Mouse (Mus musculus): ENCODE measurements around the gene Clcf1. TPM values are rescaled to one million over a fixed set of nuclear protein-coding genes. Genes with fewer than 3 reads are reported as not detected.

Gene Clcf1
- polyA plus RNA-seq (2012; rRNA removed), result 0.97 and 1.0 TPM in 2 replicates

DNA sequence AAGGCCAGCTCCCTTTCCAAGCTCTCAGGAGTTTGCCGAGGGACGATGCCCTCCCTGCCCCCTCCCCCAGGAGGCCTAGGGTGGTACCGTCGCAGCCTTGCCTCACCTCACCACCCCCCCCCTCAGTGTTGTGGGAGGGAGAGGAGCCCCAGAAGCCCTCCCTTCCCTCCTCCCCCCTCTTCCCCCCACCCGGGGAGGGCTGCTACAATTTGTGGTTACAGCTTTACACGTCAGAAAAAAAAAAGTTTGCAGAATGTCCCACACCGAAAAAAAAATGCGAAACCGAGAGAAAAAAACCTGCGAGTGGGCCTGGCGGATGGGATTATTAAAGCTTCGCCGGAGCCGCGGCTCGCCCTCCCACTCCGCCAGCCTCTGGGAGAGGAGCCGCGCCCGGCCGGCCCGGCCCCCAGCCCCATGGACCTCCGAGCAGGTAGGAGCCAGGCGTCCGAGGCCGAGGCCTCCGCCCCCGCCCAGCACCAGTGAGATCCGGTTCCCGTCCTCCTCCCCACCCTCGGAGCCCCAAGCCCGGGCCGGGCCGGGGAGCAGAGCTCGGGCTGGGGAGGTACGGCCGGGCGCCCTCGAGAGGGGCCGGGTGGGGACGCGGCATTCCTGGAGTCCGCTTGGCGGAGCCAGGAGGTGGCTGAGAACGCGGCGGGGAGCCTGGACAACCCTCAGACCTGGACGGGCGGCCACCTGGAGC, at the start of gene Clcf1, which contains the start of gene AC109138.7:
TSS of gene Clcf1 (plus strand) at position 168 of the 700 bp plus-strand sequence.
TSS of gene AC109138.7 (plus strand) at position 287 of the 700 bp plus-strand sequence.

GRCm38 (mm10) chr19:4175368-4175947, 38.6 kb upstream of the Clcf1 start, which contains the start of gene Carns1:
Gene Carns1 (minus strand): TSS chr19:4175479.

DNA sequence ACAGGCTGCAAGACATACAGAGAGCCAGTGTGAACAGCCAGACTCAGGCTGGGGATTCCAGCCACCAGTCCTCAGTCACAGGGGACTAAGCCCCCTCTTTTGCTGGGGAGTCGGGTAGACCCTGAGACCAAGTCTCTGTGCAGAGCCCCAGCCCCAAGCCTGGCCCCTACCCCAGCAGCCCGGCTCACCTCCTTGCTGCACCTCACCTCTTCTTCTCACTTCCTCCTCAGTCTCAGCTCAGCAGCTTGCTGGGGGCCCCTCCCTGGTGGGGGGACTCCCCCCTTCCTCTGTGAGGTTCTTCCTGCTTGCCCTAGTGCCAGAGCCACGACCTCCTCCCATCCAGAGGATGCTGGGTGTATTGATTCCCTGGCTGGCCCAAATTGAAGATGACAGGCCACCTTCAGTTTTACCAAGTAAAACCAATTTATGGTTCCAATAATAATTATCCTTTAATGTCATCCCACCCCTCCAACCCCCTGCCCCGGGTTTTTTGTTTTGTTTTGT, 23.2 kb upstream of the Clcf1 start, which contains the start of gene Tbc1d10c:
TSS of gene Tbc1d10c (minus strand) at position 454 of the 504 bp plus-strand sequence.

GRCm38 (mm10) chr19:4191528-4192250, 22.3 kb upstream of the Clcf1 start, which contains the start of gene Ppp1ca:
Gene Ppp1ca (plus strand): TSS chr19:4192065.

GRCm38 (mm10) chr19:4201291-4201909, 12.6 kb upstream of the Clcf1 start, which contains the start of gene Rad9a:
Gene Rad9a (minus strand): TSS chr19:4201662.

DNA sequence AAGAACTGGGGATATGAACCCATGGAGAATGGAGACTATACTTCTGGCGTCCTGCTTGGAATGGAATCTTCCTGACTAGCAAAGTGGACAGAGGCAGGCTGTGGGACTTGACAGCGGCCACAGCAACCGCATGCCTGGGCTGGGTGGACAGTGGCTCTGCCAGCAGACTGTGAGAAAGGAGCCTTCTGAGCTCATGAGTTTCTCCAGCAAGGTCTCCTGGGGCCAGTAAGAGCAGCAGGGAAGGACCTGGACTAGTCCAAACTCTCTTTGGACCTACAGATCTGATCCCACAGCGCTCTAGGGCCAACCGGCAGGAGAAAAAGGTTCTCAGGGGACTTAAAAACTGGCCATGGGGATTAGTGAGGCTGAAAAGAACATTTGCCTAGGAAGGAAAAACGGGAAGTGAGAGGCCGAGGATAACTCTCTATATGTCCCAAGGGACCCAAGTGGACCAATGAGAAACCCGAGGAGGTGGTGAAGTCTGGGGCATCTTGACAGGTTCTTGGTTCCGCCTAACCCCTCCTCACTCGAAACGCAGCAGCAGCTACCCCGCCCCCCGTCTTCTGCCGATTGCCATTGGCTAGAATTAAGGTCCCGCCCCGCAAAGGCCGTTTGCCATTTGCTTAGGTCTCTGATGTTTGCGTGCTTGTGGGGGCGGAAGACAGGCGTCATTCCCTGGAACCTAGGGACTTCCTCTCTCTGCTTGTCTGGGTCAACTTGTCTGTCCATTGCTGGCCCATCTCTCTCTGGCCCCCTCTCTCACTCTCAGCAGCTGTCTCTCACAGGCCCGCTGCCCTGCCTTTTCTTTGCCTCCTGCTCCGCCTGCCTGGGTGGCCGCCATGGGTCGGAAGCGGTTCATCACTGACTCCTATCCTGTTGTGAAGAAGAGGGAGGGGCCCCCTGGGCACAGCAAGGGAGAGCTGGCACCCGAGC, 17.5 kb downstream of the Clcf1 start, which contains the start of gene Pold4:
TSS of gene Pold4 (plus strand) at position 647 of the 933 bp plus-strand sequence.

DNA sequence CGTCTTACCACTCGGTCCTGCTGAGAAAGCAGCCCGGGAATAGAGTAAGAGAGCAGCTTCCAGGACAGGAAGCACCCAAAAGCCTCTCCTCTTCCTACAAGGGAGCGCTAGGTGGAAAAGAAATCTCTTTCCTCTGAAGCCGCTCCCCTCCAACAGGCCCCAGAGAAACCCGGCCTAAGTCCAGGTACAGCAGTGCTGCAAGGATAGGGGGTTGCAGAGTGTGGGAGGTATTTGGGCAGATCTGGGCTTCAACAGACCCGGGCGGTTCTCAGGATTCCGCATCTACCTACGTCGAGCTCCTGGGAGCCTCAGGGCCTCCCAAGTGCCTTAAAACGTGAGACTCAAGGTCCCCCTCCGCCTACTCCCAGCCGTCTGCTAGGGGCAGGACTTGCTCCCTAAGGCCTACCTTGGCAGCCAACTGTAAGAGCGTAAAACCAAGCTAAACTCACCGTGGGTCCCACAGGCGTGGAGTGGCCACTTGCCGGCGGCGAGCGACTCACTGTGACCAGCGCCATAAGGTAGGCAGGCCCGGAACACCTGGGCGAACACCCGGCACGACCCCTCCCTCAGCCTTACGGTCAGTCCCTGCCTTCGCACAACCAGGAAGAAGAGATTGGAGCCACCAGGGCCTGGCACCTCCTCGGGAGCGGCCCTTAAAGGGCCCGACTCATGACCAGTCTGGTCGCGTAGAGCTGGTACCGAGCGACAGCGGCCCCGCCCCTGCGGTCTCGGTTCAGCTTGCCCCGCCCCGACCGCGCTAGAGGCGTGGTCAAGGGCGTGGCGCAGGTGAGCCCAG, 54.7 kb downstream of the Clcf1 start, which contains the start of gene Ssh3:
TSS of gene Ssh3 (minus strand) at position 615 of the 796 bp plus-strand sequence.

Other genes with a start within 250 kb of the Clcf1 start
- gene Aldh3b2, start 241.9 kb upstream of the Clcf1 start, polyA plus RNA-seq (2012; rRNA removed), result 0.29 and 0.64 TPM in 2 replicates
- gene Acy3, start 227.7 kb upstream of the Clcf1 start, polyA plus RNA-seq (2012; rRNA removed), result 8.6 and 11.4 TPM in 2 replicates
- 0.29 and 0.55 TPM in 2 replicates for gene Tbx10, start 221.5 kb upstream of the Clcf1 start, polyA plus RNA-seq (2012; rRNA removed)
- 2.0 and 3.6 TPM in 2 replicates for gene Nudt8, start 213.7 kb upstream of the Clcf1 start, polyA plus RNA-seq (2012; rRNA removed)
- gene Gm49405, start 213.6 kb upstream of the Clcf1 start, polyA plus RNA-seq (2012; rRNA removed), result 0.59 and 0.60 TPM in 2 replicates
- 1.4 and 1.5 TPM in 2 replicates for gene Doc2g, start 210.9 kb upstream of the Clcf1 start, polyA plus RNA-seq (2012; rRNA removed)
- gene Ndufv1, start 201.4 kb upstream of the Clcf1 start, polyA plus RNA-seq (2012; rRNA removed), result 79.3 and 86.8 TPM in 2 replicates
- gene Gstp1, start 176.3 kb upstream of the Clcf1 start, polyA plus RNA-seq (2012; rRNA removed), result 225 and 279 TPM in 2 replicates
- gene Gstp2, start 168.2 kb upstream of the Clcf1 start, polyA plus RNA-seq (2012; rRNA removed), result 6.6 and 8.4 TPM in 2 replicates
- 54.9 and 71.8 TPM in 2 replicates for gene Gstp3, start 154.7 kb upstream of the Clcf1 start, polyA plus RNA-seq (2012; rRNA removed)
- gene Cabp2, start 132.7 kb upstream of the Clcf1 start, polyA plus RNA-seq (2012; rRNA removed), result 0.23 and 0.25 TPM in 2 replicates
- gene Cdk2ap2, start 117.1 kb upstream of the Clcf1 start, polyA plus RNA-seq (2012; rRNA removed), result 46.8 and 54.8 TPM in 2 replicates
- 5.4 and 6.1 TPM in 2 replicates for gene Pitpnm1, start 114.2 kb upstream of the Clcf1 start, polyA plus RNA-seq (2012; rRNA removed)
- 36.6 and 38.9 TPM in 2 replicates for gene Aip, start 88.4 kb upstream of the Clcf1 start, polyA plus RNA-seq (2012; rRNA removed)
- gene Gpr152, start 74.5 kb upstream of the Clcf1 start, polyA plus RNA-seq (2012; rRNA removed), result not detected in 2 replicates
- gene Cabp4, start 70.2 kb upstream of the Clcf1 start, polyA plus RNA-seq (2012; rRNA removed), result 0.08 and 0.10 TPM in 2 replicates
- gene Coro1b, start 65.6 kb upstream of the Clcf1 start, polyA plus RNA-seq (2012; rRNA removed), result 50.4 and 60.2 TPM in 2 replicates
- gene Ptprcap, start 60.6 kb upstream of the Clcf1 start, polyA plus RNA-seq (2012; rRNA removed), result 12.2 and 12.5 TPM in 2 replicates
- 16.1 and 20.9 TPM in 2 replicates for gene Rps6kb2, start 50.9 kb upstream of the Clcf1 start, polyA plus RNA-seq (2012; rRNA removed)
- 0.32 and 0.41 TPM in 2 replicates for gene Carns1, start 38.8 kb upstream of the Clcf1 start, polyA plus RNA-seq (2012; rRNA removed)
- gene Tbc1d10c, start 23.0 kb upstream of the Clcf1 start, polyA plus RNA-seq (2012; rRNA removed), result 2.6 and 3.0 TPM in 2 replicates
- gene Ppp1ca, start 22.2 kb upstream of the Clcf1 start, polyA plus RNA-seq (2012; rRNA removed), result 200 and 246 TPM in 2 replicates
- 18.8 and 20.8 TPM in 2 replicates for gene Rad9a, start 12.6 kb upstream of the Clcf1 start, polyA plus RNA-seq (2012; rRNA removed)
- gene AC109138.7, start 119 bp downstream of the Clcf1 start, polyA plus RNA-seq (2012; rRNA removed), result not detected in 2 replicates
- 12.3 and 14.6 TPM in 2 replicates for gene Pold4, start 17.7 kb downstream of the Clcf1 start, polyA plus RNA-seq (2012; rRNA removed)
- 2.1 and 2.8 TPM in 2 replicates for gene Ssh3, start 54.9 kb downstream of the Clcf1 start, polyA plus RNA-seq (2012; rRNA removed)
- 0.88 and 1.0 TPM in 2 replicates for gene Ankrd13d, start 68.9 kb downstream of the Clcf1 start, polyA plus RNA-seq (2012; rRNA removed)
- gene Grk2, start 92.0 kb downstream of the Clcf1 start, polyA plus RNA-seq (2012; rRNA removed), result 28.2 and 29.9 TPM in 2 replicates
- 16.2 and 19.1 TPM in 2 replicates for gene Kdm2a, start 184.0 kb downstream of the Clcf1 start, polyA plus RNA-seq (2012; rRNA removed)
- gene Rhod, start 225.2 kb downstream of the Clcf1 start, polyA plus RNA-seq (2012; rRNA removed), result 3.9 and 4.1 TPM in 2 replicates